Mouse (Mus musculus): ENCODE results near the gene Endou. TPM values are rescaled to one million over a fixed set of nuclear protein-coding genes. Genes with fewer than 3 reads are reported as not detected.

Gene Endou
- polyA plus RNA-seq, 1 experiment: 0.51 TPM

DNA sequence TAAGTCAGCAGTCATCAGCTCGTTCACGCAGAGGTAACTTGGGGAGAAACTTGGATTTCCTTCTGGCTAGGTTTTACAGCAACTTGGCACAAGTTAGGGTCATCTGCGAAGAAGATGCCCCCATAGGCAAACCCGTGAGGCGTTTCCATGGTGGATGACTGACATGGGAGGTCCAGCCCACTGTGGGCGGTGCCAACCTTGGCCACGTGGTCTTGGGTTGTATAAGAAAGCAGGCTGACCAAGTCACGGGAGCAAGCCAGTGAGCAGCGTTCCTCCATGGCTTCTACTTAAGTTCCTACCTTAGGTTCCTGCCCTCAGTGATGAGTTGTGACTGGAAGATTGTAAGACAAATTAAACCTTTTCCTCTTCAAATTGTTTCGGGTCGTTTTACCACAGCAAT, 849 bp upstream of the Endou start:
- Histone ChIP-seq H3K36me3 (ENCODE audit: control insufficient read depth, insufficient read depth, low read length) (no peaks in the 10 kb centered on the region), H3K27ac (ENCODE audit: insufficient read depth, low read depth, low read length) (no peak overlapping the region), H3K27me3 (ENCODE audit: control insufficient read depth, insufficient read depth, low read length) (no peaks in the 10 kb centered on the region), H3K4me1 (ENCODE audit: control insufficient read depth, insufficient read depth, insufficient read length, low read length) (no peaks in the 10 kb centered on the region), H3K4me3 (ENCODE audit: low read depth, low read length) (no peak overlapping the region)
- TF ChIP-seq POLR2A (IDR thresholded peaks at IDR 0.05; ENCODE audit: low read depth, low read length) (no peak), CTCF (IDR thresholded peaks at IDR 0.05; ENCODE audit: extremely low read depth, insufficient read length, insufficient replicate concordance, low read depth, low read length) (no peak)
- 85% methylated on average over 11 of the region's 11 CpGs for WGBS

DNA sequence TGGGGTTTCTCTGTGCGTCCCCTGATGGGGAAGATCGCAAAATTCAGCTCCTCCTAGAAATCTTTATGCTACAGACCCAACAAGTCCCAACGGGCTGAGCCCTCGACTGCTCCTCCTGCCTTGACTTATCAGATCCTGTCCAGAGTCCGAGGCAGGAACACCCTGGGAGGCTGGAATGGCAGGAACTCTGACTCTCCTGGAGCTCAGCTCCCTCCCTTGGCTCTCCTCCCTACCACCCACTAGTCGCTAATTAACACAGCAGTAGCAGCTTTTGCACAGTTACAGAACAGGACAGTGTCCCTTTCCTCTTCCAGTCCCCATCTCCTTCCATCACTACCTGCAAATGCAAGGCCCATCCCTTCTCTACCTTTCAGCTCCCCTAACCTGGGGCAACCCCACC, 774 bp downstream of the Endou start:
- H3K4me3 ChIP-seq (ENCODE audit: low read depth, low read length): no peak overlapping the region

DNA sequence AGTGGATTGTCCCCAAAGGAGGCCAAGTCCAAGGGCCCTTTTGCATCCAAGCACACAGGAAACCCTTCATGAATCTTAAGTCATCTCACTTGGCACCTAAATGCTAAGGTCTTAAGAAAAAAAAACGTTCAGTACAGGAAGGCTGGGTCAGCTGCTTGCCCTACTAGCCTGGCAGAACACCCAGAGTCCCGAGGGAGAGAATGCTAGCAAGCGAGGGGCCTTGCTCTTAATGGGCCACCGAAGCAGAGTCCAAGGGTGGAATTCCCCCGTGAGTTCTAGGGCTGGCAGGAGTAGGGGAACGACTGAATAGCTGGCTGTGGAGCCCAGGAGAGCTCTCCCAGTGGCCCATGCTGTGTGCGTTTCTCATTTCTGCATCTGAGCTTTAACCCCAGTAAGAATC, 2.3 kb downstream of the Endou start:
- H3K27me3 ChIP-seq (ENCODE audit: control insufficient read depth, insufficient read depth, low read length): no peaks in the 10 kb centered on the region
- peaks cover 4% of the 10 kb centered on the region; the same call in 1 of the 2 replicates for H3K4me1 ChIP-seq (ENCODE audit: control insufficient read depth, insufficient read depth, insufficient read length, low read length)
- no peaks in the 10 kb centered on the region for H3K36me3 ChIP-seq (ENCODE audit: control insufficient read depth, insufficient read depth, low read length)
- no peak overlapping the region for H3K27ac ChIP-seq (ENCODE audit: insufficient read depth, low read depth, low read length)
- no peak overlapping the region for H3K4me3 ChIP-seq (ENCODE audit: low read depth, low read length)
- TF ChIP-seq POLR2A (IDR thresholded peaks at IDR 0.05; ENCODE audit: low read depth, low read length) (no peak), CTCF (IDR thresholded peaks at IDR 0.05; ENCODE audit: extremely low read depth, insufficient read length, insufficient replicate concordance, low read depth, low read length) (no peak)
- 49% methylated on average over 7 of the region's 7 CpGs for WGBS

More for the DNA sequence above, 774 bp downstream of the Endou start:
- WGBS: 45% methylated on average over 6 of the region's 6 CpGs
- Histone ChIP-seq H3K4me1 (ENCODE audit: control insufficient read depth, insufficient read depth, insufficient read length, low read length) (peaks cover 4% of the 10 kb centered on the region; the same call in 1 of the 2 replicates), H3K36me3 (ENCODE audit: control insufficient read depth, insufficient read depth, low read length) (no peaks in the 10 kb centered on the region), H3K27me3 (ENCODE audit: control insufficient read depth, insufficient read depth, low read length) (no peaks in the 10 kb centered on the region), H3K27ac (ENCODE audit: insufficient read depth, low read depth, low read length) (no peak overlapping the region)
- TF ChIP-seq CTCF (IDR thresholded peaks at IDR 0.05; ENCODE audit: extremely low read depth, insufficient read length, insufficient replicate concordance, low read depth, low read length): no peak
- TF ChIP-seq POLR2A (IDR thresholded peaks at IDR 0.05; ENCODE audit: low read depth, low read length): no peak

DNA sequence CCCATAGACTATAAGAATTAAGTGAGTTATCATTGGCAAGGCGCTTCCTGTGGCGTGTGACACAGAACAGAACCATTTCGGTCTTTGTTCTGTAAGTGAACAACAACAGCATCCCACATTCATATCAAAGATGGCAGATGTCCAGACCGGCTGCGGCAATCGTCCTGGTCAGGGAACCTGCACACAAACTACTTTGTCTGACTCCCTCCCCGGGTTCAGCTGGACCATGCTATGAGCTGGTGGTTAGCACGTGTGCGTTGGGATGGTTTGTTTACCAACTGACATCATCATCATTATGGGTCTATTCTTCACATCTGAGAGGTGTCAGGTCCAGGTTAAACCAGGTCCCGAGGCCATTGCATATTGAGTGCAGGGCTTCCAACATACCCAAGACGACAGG, 2.7 kb downstream of the Endou start:
- H3K27ac ChIP-seq (ENCODE audit: insufficient read depth, low read depth, low read length): no peak overlapping the region
- no peak for TF ChIP-seq CTCF (IDR thresholded peaks at IDR 0.05; ENCODE audit: extremely low read depth, insufficient read length, insufficient replicate concordance, low read depth, low read length)
- H3K4me3 ChIP-seq (ENCODE audit: low read depth, low read length): no peak overlapping the region
- WGBS: 73% methylated on average over 11 of the region's 11 CpGs
- H3K36me3 ChIP-seq (ENCODE audit: control insufficient read depth, insufficient read depth, low read length): no peaks in the 10 kb centered on the region
- peaks cover 4% of the 10 kb centered on the region; the same call in 1 of the 2 replicates for H3K4me1 ChIP-seq (ENCODE audit: control insufficient read depth, insufficient read depth, insufficient read length, low read length)
- no peaks in the 10 kb centered on the region for H3K27me3 ChIP-seq (ENCODE audit: control insufficient read depth, insufficient read depth, low read length)

DNA sequence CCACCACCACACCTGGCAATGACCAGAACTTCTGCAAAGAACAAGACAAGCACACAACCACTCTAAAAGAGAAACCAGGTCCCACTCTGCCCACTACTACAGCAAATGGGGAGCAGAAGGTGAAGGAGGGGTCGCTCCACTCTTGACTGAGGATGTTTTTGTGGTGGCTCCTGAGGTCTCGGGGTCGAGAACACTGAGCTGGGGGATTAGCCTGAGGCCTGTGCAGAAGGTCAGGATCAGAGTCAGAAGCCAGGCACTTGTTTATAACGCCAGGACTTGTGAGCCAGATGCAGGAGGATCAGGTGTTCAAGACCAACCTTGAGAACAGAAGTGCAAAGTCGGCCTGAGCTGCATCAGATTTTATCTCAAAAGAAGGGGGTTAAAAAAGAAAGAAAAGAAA, 3.6 kb downstream of the Endou start:
- TF ChIP-seq POLR2A (IDR thresholded peaks at IDR 0.05; ENCODE audit: low read depth, low read length): no peak
- TF ChIP-seq CTCF (IDR thresholded peaks at IDR 0.05; ENCODE audit: extremely low read depth, insufficient read length, insufficient replicate concordance, low read depth, low read length): no peak
- no peaks in the 10 kb centered on the region for H3K27me3 ChIP-seq (ENCODE audit: control insufficient read depth, insufficient read depth, low read length)
- WGBS: 69% methylated on average over 5 of the region's 5 CpGs
- H3K4me1 ChIP-seq (ENCODE audit: control insufficient read depth, insufficient read depth, insufficient read length, low read length): peaks cover 4% of the 10 kb centered on the region; the same call in 1 of the 2 replicates
- no peak overlapping the region for H3K4me3 ChIP-seq (ENCODE audit: low read depth, low read length)
- no peak overlapping the region for H3K27ac ChIP-seq (ENCODE audit: insufficient read depth, low read depth, low read length)
- no peaks in the 10 kb centered on the region for H3K36me3 ChIP-seq (ENCODE audit: control insufficient read depth, insufficient read depth, low read length)

DNA sequence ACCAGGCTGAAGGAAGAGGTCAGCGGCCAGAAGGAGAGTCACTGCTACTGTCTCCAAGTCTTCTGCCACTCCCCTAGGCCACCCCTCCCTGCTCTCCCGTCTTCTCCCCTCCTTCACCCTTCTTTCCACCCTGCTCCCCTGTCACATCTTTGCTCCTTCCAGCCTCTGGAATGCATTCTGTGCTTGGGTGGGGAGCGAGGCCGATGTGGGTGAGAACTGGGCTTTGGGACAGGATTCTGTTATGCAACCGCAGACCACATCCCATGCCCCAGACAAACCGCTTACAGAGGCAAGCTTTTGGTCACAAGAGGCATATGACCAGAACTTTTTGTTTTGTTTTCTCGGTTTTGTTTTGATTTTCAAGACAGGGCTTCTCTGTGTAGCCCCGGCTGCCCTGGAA, 4.1 kb downstream of the Endou start:
- 0 out of 2 replicates have a peak overlapping the region, but pooled peaks have one; percentile 25 for H3K27ac ChIP-seq (ENCODE audit: insufficient read depth, low read depth, low read length)

DNA sequence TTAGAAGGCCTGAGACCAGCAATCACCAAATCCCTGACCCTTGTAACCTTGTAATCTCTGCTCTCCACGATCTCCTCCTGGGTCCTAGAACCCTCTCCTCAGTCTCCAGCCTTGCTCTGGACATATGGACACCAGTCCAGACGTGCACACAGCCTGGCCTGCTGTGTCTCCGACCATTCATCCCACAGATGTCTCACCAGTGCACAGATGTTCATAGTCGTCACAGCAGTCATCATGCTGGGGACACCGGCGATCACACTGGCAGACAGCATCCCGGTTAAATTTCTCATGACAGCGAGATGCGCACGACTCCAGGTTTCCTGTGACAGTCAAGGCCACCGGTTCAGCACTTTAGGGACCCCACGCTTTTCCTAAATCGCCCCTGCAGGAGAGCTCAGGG, 4.8 kb downstream of the Endou start:
- H3K36me3 ChIP-seq (ENCODE audit: control insufficient read depth, insufficient read depth, low read length): no peaks in the 10 kb centered on the region
- H3K4me1 ChIP-seq (ENCODE audit: control insufficient read depth, insufficient read depth, insufficient read length, low read length): peaks cover 4% of the 10 kb centered on the region; the same call in 1 of the 2 replicates
- no peak overlapping the region for H3K4me3 ChIP-seq (ENCODE audit: low read depth, low read length)
- WGBS: 78% methylated on average over 13 of the region's 13 CpGs
- H3K27ac ChIP-seq (ENCODE audit: insufficient read depth, low read depth, low read length): no peak overlapping the region
- no peaks in the 10 kb centered on the region for H3K27me3 ChIP-seq (ENCODE audit: control insufficient read depth, insufficient read depth, low read length)
- no peak for TF ChIP-seq CTCF (IDR thresholded peaks at IDR 0.05; ENCODE audit: extremely low read depth, insufficient read length, insufficient replicate concordance, low read depth, low read length)
- no peak for TF ChIP-seq POLR2A (IDR thresholded peaks at IDR 0.05; ENCODE audit: low read depth, low read length)

More for the DNA sequence above, 4.1 kb downstream of the Endou start:
- peaks cover 4% of the 10 kb centered on the region; the same call in 1 of the 2 replicates for H3K4me1 ChIP-seq (ENCODE audit: control insufficient read depth, insufficient read depth, insufficient read length, low read length)
- WGBS: 56% methylated on average over 8 of the region's 8 CpGs
- TF ChIP-seq CTCF (IDR thresholded peaks at IDR 0.05; ENCODE audit: extremely low read depth, insufficient read length, insufficient replicate concordance, low read depth, low read length) (no peak), POLR2A (IDR thresholded peaks at IDR 0.05; ENCODE audit: low read depth, low read length) (no peak)
- no peak overlapping the region for H3K4me3 ChIP-seq (ENCODE audit: low read depth, low read length)
- no peaks in the 10 kb centered on the region for H3K36me3 ChIP-seq (ENCODE audit: control insufficient read depth, insufficient read depth, low read length)
- H3K27me3 ChIP-seq (ENCODE audit: control insufficient read depth, insufficient read depth, low read length): no peaks in the 10 kb centered on the region

All from small intestine, adult 2 months (tissue).